Mouse (Mus musculus): ENCODE data around the gene Akr1b8. TPM values are rescaled to one million over a fixed set of nuclear protein-coding genes. Genes with fewer than 3 reads are reported as not detected.
A peak's percentile ranks its signal among the peaks of the same experiment; 100 is the strongest.
"Not testable (repeated sequence)": the region's sequence is repeated elsewhere in the genome, so short reads cannot be mapped to it uniquely, and the experiment has no call there.

Akr1b8 gene
- polyA plus RNA-seq, 1 experiment from 2014 or later = 15.3 TPM

GRCm38 (mm10) chr6:34373841-34374240, 19.9 kb downstream of the Akr1b8 start:
- Histone ChIP-seq H3K4me1 (replicated peaks) (no peaks in the 10 kb centered on the region), H3K36me3 (no peaks in the 10 kb centered on the region), H3K9me3 (replicated peaks) (no peaks in the 10 kb centered on the region), H3K27ac (ENCODE audit: poor library complexity, severe bottlenecking) (no peak overlapping the region), H3K4me3 (no peak overlapping the region), H3K9ac (no peak overlapping the region), H3K27me3 (replicated peaks) (no peaks in the 10 kb centered on the region), H3K4me2 (no peak overlapping the region)
- WGBS = 65% methylated on average over 7 of the region's 7 CpGs
- no peak for ATAC-seq (ENCODE audit: insufficient number of reproducible peaks, low FRiP score)

- WGBS = 85% methylated on average over 5 of the region's 5 CpGs
- not testable (repeated sequence) for H3K27ac ChIP-seq (ENCODE audit: poor library complexity, severe bottlenecking); H3K4me1 ChIP-seq (replicated peaks); H3K9ac ChIP-seq; H3K4me2 ChIP-seq; H3K36me3 ChIP-seq; H3K27me3 ChIP-seq (replicated peaks); H3K4me3 ChIP-seq; H3K9me3 ChIP-seq (replicated peaks); ATAC-seq (ENCODE audit: insufficient number of reproducible peaks, low FRiP score)
These were observed 22.0 kb downstream of the Akr1b8 start for GRCm38 (mm10) chr6:34375888-34376287.

DNA sequence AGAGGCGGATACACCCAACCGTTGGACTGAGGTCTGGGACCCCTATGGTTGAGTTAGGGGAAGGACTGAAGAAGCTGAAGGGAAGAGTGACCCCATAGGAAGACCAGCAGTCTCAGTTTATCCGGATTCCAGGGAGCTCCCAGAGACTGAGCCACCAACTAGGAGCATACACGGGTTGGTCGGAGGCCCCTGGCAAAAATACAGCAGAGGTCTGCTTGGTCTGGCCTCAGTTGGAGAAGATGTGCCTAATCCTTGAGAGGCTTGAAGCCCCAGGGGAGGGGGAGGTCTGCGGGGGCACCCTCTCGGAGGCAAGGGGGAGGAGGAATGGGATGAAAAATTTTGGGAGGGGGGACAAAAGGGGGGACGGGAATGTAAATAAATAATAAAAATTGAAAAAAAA, 29.5 kb downstream of the Akr1b8 start:
- ATAC-seq (ENCODE audit: insufficient number of reproducible peaks, low FRiP score) = no peak
- peaks cover 8% of the 10 kb centered on the region for H3K36me3 ChIP-seq
- 34% methylated on average over 8 of the region's 8 CpGs for WGBS
- H3K4me1 ChIP-seq (replicated peaks) = peaks cover 7% of the 10 kb centered on the region
- H3K4me3 ChIP-seq = peak overlapping the region; percentile 79; the same call in 1 of the 2 replicates
- no peak overlapping the region for H3K9ac ChIP-seq
- H3K9me3 ChIP-seq (replicated peaks) = no peaks in the 10 kb centered on the region
- no peak overlapping the region for H3K27ac ChIP-seq (ENCODE audit: poor library complexity, severe bottlenecking)
- no peaks in the 10 kb centered on the region for H3K27me3 ChIP-seq (replicated peaks)
- H3K4me2 ChIP-seq = peak overlapping the region; percentile 80; the same call in 1 of the 2 replicates

- Histone ChIP-seq H3K4me3 (peak within 1 kb of the TSS; percentile 79), H3K4me1 (replicated peaks) (peaks cover 7% of the 10 kb centered on the region), H3K27ac (ENCODE audit: poor library complexity, severe bottlenecking) (peak within 1 kb of the TSS; percentile 87), H3K9me3 (replicated peaks) (no peaks in the 10 kb centered on the region), H3K27me3 (replicated peaks) (no peaks in the 10 kb centered on the region), H3K36me3 (peaks cover 16% of the 10 kb centered on the region), H3K4me2 (peak within 1 kb of the TSS; percentile 80), H3K9ac (peak within 1 kb of the TSS; percentile 80)
- under 1% methylated on average over 17 of the region's 17 CpGs for WGBS
- ATAC-seq (ENCODE audit: insufficient number of reproducible peaks, low FRiP score) = peak; percentile 68; the same call in 1 of the 2 replicates
These were observed 30.3 kb downstream of the Akr1b8 start, which contains the start of gene Akr1b10 for GRCm38 (mm10) chr6:34384110-34384661. TSS of gene Akr1b10 (plus strand) at chr6:34384218.

DNA sequence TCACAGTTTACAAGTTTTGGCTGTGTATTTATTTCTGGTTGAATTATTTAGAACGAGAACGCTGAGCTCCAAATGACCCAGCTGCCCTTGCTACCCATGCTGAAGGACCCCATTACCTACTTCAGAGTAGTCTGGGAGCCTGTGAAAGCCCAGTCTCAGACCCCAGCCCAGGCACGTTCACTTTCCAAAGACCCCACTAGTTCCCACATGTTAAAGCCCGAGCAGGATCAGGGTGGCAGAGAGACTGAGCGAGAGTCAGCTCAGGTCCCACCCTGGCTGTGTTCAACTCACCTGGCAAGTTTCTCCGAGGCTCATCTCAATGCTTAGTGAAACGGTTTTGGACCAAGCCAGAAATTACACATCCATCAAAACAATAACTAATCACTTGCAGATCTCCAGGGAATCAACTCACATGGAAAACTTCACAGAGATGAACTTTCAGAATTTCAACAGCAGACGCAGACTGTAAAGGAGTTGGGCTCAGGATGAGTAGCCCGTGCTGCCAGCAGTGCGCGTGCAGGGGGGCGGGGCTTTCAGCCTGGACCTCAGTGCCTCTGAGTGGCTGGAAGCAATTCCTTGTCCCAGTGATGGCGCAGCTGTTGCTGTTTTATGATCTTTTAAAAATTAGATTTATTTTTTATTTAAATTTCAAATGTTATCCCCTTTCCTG, 30.9 kb downstream of the Akr1b8 start:
- Histone ChIP-seq H3K4me2 (peak overlapping the region; percentile 80), H3K4me3 (peak overlapping the region; percentile 79), H3K36me3 (peaks cover 19% of the 10 kb centered on the region), H3K27me3 (replicated peaks) (no peaks in the 10 kb centered on the region), H3K9me3 (replicated peaks) (no peaks in the 10 kb centered on the region), H3K4me1 (replicated peaks) (peaks cover 7% of the 10 kb centered on the region), H3K9ac (peak overlapping the region; percentile 80), H3K27ac (ENCODE audit: poor library complexity, severe bottlenecking) (peak overlapping the region; percentile 87)
- peak; percentile 72 for ATAC-seq (ENCODE audit: insufficient number of reproducible peaks, low FRiP score)
- 2% methylated on average over 13 of the region's 13 CpGs for WGBS

DNA sequence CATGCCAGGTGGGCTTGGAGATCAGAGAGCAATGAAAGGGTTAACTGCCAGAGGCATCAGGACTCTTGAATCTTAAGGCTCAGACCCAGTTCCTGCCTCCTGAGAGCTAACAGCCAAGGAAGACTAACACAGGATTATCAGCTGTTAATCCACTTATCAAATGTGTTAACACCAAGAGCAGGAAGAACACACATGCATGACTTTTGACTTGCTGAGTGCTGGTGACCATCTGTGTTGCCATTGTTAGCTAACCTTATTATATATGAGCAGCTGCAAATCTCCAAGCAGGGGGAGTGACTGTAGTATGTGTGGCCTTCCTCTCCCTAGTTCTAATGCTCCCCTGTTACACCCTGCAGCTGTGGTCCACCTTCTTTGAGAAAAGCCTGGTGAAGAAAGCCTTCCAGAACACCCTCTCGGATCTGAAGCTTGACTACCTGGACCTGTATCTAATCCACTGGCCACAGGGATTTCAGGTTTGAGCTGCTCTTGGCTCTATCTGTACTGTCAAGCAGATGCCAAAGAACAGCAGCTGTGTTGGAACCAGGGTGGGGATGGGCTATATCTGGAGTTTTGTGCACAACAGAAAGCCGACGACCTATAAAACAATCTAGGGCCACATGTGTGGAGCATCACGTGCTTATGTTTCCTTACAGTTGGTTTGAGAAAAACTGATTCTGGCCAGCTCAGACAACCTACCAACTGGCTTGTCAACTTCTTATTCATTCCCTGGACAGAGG, 34.7 kb downstream of the Akr1b8 start:
- Histone ChIP-seq H3K4me2 (no peak overlapping the region), H3K36me3 (peaks cover 52% of the 10 kb centered on the region), H3K4me3 (no peak overlapping the region), H3K9ac (no peak overlapping the region), H3K27me3 (replicated peaks) (no peaks in the 10 kb centered on the region), H3K9me3 (replicated peaks) (no peaks in the 10 kb centered on the region), H3K27ac (ENCODE audit: poor library complexity, severe bottlenecking) (no peak overlapping the region), H3K4me1 (replicated peaks) (peaks cover 7% of the 10 kb centered on the region)
- WGBS = 75% methylated on average over 4 of the region's 4 CpGs
- no peak for ATAC-seq (ENCODE audit: insufficient number of reproducible peaks, low FRiP score)

GRCm38 (mm10) chr6:34395897-34396296, 42.0 kb downstream of the Akr1b8 start:
- H3K4me3 ChIP-seq = no peak overlapping the region
- H3K9me3 ChIP-seq (replicated peaks) = no peaks in the 10 kb centered on the region
- 72% methylated on average over 5 of the region's 5 CpGs for WGBS
- H3K27me3 ChIP-seq (replicated peaks) = no peaks in the 10 kb centered on the region
- H3K27ac ChIP-seq (ENCODE audit: poor library complexity, severe bottlenecking) = no peak overlapping the region
- H3K4me1 ChIP-seq (replicated peaks) = no peaks in the 10 kb centered on the region
- H3K9ac ChIP-seq = no peak overlapping the region
- ATAC-seq (ENCODE audit: insufficient number of reproducible peaks, low FRiP score) = no peak
- H3K4me2 ChIP-seq = no peak overlapping the region
- peaks cover 68% of the 10 kb centered on the region for H3K36me3 ChIP-seq

- WGBS = 79% methylated on average over 6 of the region's 6 CpGs
- Histone ChIP-seq H3K27me3 (replicated peaks) (no peaks in the 10 kb centered on the region), H3K4me3 (no peak overlapping the region), H3K4me2 (no peak overlapping the region), H3K4me1 (replicated peaks) (no peaks in the 10 kb centered on the region), H3K36me3 (peaks cover 44% of the 10 kb centered on the region), H3K27ac (ENCODE audit: poor library complexity, severe bottlenecking) (no peak overlapping the region), H3K9me3 (replicated peaks) (no peaks in the 10 kb centered on the region), H3K9ac (no peak overlapping the region)
- ATAC-seq (ENCODE audit: insufficient number of reproducible peaks, low FRiP score) = no peak
These were observed 44.5 kb downstream of the Akr1b8 start for GRCm38 (mm10) chr6:34398431-34398830.

- Histone ChIP-seq H3K9me3 (replicated peaks) (no peaks in the 10 kb centered on the region), H3K36me3 (peaks cover 33% of the 10 kb centered on the region), H3K27me3 (replicated peaks) (no peaks in the 10 kb centered on the region), H3K4me3 (no peak overlapping the region), H3K27ac (ENCODE audit: poor library complexity, severe bottlenecking) (no peak overlapping the region), H3K9ac (no peak overlapping the region), H3K4me1 (replicated peaks) (no peaks in the 10 kb centered on the region), H3K4me2 (no peak overlapping the region)
- WGBS = 81% methylated on average over 13 of the region's 13 CpGs
- no peak for ATAC-seq (ENCODE audit: insufficient number of reproducible peaks, low FRiP score)
These were observed 45.8 kb downstream of the Akr1b8 start for GRCm38 (mm10) chr6:34399606-34400220.

- H3K27me3 ChIP-seq (replicated peaks) = no peaks in the 10 kb centered on the region
- no peak overlapping the region for H3K9ac ChIP-seq
- H3K27ac ChIP-seq (ENCODE audit: poor library complexity, severe bottlenecking) = no peak overlapping the region
- 76% methylated on average over 2 of the region's 2 CpGs for WGBS
- H3K4me2 ChIP-seq = no peak overlapping the region
- H3K4me3 ChIP-seq = no peak overlapping the region
- no peaks in the 10 kb centered on the region for H3K9me3 ChIP-seq (replicated peaks)
- H3K36me3 ChIP-seq = peaks cover 26% of the 10 kb centered on the region
- ATAC-seq (ENCODE audit: insufficient number of reproducible peaks, low FRiP score) = no peak
- no peaks in the 10 kb centered on the region for H3K4me1 ChIP-seq (replicated peaks)
These were observed 46.8 kb downstream of the Akr1b8 start for GRCm38 (mm10) chr6:34400696-34401095.

DNA sequence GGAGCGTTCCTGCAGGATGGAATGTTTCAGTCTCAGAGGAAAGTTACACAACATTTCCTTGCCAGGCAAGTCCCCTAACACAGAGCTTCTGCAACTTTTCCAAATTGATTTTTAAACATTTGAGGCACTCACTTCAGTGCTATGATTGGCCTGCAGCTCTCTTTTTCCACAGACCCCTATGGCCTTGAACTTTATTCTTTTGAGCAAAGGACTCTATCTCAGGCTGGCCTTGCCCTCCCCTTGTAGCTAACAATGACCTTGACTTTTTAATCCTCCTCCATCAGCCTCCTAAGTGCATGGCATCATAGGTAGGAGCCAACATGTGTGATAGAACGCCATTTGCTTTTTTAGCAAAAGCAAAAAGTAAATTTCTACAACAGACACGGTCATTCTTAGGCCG, 52.8 kb downstream of the Akr1b8 start:
- WGBS = 87% methylated on average over 4 of the region's 4 CpGs

More for the DNA sequence above, 52.8 kb downstream of the Akr1b8 start:
- Histone ChIP-seq H3K9ac (no peak overlapping the region), H3K9me3 (replicated peaks) (peaks cover 10% of the 10 kb centered on the region), H3K4me1 (replicated peaks) (no peaks in the 10 kb centered on the region), H3K36me3 (no peaks in the 10 kb centered on the region), H3K4me2 (no peak overlapping the region), H3K27me3 (replicated peaks) (no peaks in the 10 kb centered on the region), H3K4me3 (no peak overlapping the region), H3K27ac (ENCODE audit: poor library complexity, severe bottlenecking) (no peak overlapping the region)
- no peak for ATAC-seq (ENCODE audit: insufficient number of reproducible peaks, low FRiP score)

Data from heart, embryonic 12.5 days (tissue).